17 mouse cellular contexts compared by ENCODE assay signal in the genomic region with DNA sequence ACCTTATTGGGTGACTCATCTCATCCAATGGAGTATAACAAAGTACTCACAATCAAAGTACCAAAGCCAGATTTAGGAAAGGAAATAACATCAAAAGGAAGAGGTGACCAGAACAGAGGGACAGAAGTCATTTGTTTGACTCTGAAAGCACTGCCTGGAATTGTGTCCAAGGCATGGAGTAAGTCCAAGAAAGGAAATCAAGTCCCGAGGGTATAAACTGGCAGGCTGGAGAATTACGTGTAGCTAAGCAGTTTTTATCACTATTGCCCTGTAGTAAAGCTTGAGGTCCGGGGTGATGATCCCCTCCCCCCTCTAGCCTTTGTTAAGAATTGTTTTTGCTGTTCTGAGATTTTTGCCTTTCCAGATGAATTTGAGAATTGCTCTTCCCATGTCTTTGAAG.
"Had no signal": no experiment of that assay in that cellular context is flagged by ENCODE, and none has a peak within 500 bp of the region (broad histone marks: within the 10 kb centered on the region; RNA-seq: fewer than 3 reads in every experiment).

No protein-coding gene starts in this region.

- H3K36me3 ChIP-seq: lung, embryonic 15.5 days; midbrain, embryonic 12.5 days; midbrain, embryonic 15.5 days; neural tube, embryonic 12.5 days; stomach, embryonic 15.5 days had no signal

- ATAC-seq: liver, postnatal 0 days; lung, postnatal 0 days; midbrain, embryonic 15.5 days had no signal

- H3K9me3 ChIP-seq: lung, embryonic 15.5 days; megakaryocyte, embryonic 14.5 days; midbrain, embryonic 12.5 days; midbrain, embryonic 15.5 days; neural tube, embryonic 12.5 days; stomach, embryonic 15.5 days had no signal

- H3K27ac ChIP-seq: lung, embryonic 15.5 days; macrophage; midbrain, embryonic 12.5 days; midbrain, embryonic 15.5 days; neural tube, embryonic 12.5 days; stomach, embryonic 15.5 days; stomach, postnatal 0 days had no signal

- H3K4me2 ChIP-seq: lung, embryonic 15.5 days; midbrain, embryonic 12.5 days; midbrain, embryonic 15.5 days; neural tube, embryonic 12.5 days; stomach, embryonic 15.5 days had no signal

- H3K9ac ChIP-seq: liver, postnatal 0 days; lung, embryonic 15.5 days; midbrain, embryonic 12.5 days; midbrain, embryonic 15.5 days; neural tube, embryonic 12.5 days; stomach, embryonic 15.5 days had no signal

- H3K27me3 ChIP-seq: lung, embryonic 15.5 days; megakaryocyte, embryonic 14.5 days; midbrain, embryonic 12.5 days; midbrain, embryonic 15.5 days; neural tube, embryonic 12.5 days; stomach, embryonic 15.5 days had no signal

- H3K4me1 ChIP-seq: lung, embryonic 15.5 days; megakaryocyte, embryonic 14.5 days; midbrain, embryonic 12.5 days; midbrain, embryonic 15.5 days; neural tube, embryonic 12.5 days; stomach, embryonic 15.5 days had no signal

- DNase-seq: liver, postnatal 0 days; lung, adult 2 months; lung, postnatal 14 days; lung, postnatal 36 days; right cerebral cortex, postnatal 14 days; thymus, adult 2 months; thymus, postnatal 25 days; thymus, postnatal 4 days had no signal

- H3K4me3 ChIP-seq: lung, embryonic 15.5 days; megakaryocyte, embryonic 14.5 days; midbrain, embryonic 12.5 days; midbrain, embryonic 15.5 days; neural tube, embryonic 12.5 days; stomach, embryonic 15.5 days had no signal
